Mouse (Mus musculus): ENCODE measurements around the gene Vps18. TPM values are rescaled to one million over a fixed set of nuclear protein-coding genes. Genes with fewer than 3 reads are reported as not detected.
A peak's percentile ranks its signal among the peaks of the same experiment; 100 is the strongest.

Gene Vps18
- total RNA-seq, 2 experiments from 2014 or later: 48.4 to 48.9 TPM

DNA sequence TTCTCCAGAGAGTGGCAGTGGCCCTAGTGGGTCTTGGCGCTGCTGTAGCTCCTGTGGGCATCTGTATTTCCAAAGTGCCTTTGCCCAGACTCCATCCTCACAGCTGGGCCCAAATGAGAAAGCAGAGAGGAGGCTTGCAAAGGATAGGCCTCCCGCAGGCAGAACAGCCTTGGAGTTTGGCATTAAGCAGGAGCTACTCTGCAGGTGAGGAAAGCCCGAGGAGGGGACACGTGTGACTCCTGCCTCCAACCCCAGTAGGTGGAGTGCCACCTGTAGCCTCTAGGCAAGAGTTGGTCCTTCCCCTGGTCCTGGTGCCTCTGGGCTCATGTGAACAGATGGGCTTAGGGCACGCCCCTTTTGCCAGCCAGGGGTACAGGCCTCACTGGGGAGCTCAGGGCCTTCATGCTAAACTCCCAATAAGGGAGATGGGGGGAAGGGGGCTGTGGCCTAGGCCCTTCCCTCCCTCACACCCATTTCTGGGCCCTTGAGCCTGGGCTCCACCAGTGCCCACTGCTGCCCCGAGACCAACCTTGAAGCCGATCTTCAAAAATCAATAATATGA lies 46.5 kb downstream of the Vps18 start:
- no peak for DNase-seq (ENCODE audit: low spot score in 2 of 2)
- intact Hi-C loops (cut with DNase I): no loop called here

DNA sequence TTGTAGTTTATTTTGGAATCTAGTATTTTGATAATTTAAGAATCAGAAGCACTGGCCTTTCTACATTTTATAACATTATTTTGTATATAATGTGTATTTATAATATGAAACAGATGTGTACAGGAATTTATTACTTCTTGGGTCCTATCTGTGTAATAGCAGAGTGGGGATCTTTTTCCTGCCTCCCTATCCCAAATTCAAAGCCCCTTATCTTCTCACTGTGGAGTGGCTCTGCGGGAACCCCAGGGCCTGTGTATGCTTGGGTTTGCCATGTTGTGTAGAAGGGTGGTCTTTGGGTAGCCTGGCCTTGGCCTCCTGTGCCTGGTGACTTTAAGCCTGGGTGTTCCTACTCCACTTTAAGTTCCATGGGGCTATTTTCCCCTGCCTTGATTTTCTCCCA lies 47.0 kb downstream of the Vps18 start:
- no peak for DNase-seq (ENCODE audit: low spot score in 2 of 2)
- intact Hi-C loops (cut with DNase I): no loop called here

DNA sequence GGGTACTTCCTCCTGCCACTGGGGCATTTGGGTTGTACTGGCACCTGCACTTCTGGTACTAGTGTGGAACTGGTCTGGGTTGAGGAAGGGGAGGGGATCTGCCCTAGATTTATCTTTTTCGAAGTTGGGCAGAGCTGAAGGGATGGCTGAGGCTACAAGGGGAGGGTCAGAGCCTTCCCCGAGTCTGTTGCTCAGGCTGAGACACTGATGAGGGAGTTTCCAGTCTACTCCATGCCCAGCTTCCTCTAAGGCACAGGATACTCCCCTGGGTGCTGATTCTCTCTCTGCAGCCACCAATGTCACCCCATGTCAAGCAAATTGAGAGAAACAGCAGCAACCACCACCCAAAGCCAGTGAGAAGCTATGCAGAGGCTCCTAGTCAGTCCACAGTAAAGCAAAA lies 47.5 kb downstream of the Vps18 start:
- DNase-seq (ENCODE audit: low spot score in 2 of 2): no peak
- intact Hi-C loops (cut with DNase I): no loop called here

DNA sequence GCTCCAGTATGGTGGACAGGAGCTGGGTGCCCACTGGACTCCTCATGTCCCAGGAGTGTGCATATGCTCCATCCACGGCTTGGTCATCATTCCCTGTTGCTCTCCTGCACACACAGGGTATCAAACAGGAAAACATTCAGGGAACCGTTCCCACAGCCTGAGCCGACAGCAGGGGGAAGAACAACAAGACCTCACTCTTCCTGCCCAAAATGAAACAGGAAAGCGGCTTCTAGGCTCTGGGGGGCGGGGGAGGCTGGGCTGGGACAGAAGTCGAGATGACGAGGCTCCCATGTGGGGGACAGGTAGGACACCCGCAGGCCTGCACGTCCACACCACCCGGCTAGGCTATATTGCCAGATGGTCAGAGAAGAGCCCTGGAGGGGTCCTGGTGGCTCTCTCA lies 47.9 kb downstream of the Vps18 start:
- no peak for DNase-seq (ENCODE audit: low spot score in 2 of 2)
- intact Hi-C loops (cut with DNase I): no loop called here

DNA sequence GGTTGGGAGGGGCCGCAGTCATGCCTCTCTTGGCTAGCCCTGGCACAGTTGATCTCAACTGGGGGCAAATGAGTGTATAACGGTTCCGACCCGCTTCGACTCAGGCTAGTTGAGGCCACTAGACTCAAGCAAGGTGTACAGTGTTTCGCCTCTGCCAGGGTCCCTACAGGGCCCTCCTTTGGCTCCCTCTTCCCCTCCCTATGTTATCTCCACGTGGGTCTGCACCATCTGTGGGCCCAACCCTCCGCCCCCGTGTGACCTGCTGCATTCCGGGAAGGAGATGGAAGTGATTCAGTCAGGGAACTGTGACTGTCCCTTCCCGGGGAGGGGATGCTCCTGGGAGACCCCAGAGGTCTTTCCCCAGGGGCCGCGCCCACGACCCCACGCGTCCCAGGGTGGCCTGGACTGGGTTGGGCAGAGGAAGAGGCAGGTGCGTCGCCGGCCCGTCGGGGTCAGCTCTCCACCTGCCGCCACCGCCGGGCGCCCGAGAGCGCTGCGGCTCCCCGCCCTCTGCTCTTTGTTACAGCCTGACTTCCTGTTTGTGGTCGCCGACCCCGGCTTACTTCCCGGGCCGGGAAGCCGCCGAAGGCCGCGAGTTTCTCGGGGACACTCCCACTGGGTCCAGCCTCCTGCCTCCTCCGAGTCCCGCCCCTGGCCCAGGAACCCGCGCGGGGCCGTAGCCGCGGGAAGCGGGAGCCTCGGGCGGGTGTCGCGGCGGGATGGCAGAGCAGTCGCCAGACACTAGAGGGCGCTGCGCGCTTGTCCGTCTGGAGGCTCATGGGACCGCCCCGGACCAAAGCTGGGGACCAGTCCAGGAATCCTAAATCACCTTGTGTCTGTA lies 49.1 kb downstream of the Vps18 start:
- intact Hi-C loops (cut with DNase I): loop anchor here (2.0 kb wide), 1 partner anchor 77 kb away; no protein-coding TSS in a partner anchor

DNA sequence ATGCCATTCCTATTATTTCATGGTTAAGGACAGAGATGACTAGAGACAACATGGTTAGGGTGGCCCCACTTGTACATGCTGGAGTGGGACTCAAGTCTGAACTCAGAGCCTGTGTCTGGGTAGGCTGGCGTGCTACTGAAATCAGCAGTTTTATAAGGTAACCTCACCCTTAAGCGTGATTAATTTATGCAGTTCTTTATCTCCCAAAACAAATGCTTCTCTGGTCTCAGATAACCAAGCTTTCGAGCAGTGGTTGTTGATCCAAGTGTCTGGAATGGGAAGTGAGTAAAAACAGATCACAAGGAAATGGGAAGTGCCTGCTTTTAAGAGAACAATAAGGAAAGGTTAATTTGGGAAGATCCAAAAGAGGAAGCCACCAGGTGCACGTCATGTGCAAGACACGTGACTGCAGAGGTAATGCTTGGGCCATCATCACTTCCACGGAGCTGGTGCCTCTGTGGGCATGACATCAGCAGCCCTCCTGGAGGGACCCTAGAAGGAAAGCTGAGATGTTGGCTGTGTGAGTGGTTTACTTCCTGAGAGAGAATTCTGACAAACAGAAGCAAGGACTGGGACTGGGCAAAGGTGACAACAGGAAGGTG lies 56.1 kb downstream of the Vps18 start:
- no peak for DNase-seq (ENCODE audit: low spot score in 2 of 2)
- intact Hi-C loops (cut with DNase I): no loop called here

More for the DNA sequence above, 49.1 kb downstream of the Vps18 start:
- peak; percentile 73 to 81 for DNase-seq (ENCODE audit: low spot score in 2 of 2)

Other genes with a start within 250 kb of the Vps18 start
- gene Knl1, start 241.6 kb upstream of the Vps18 start, total RNA-seq (2021): under 1 TPM; 0.23 to 0.43 TPM
- gene Rad51, start 175.9 kb upstream of the Vps18 start, total RNA-seq (2021): under 1 TPM; 0.46 to 0.94 TPM
- gene Rmdn3, start 131.7 kb upstream of the Vps18 start, total RNA-seq (2021): 10 to 100 TPM; 56.5 to 62.4 TPM
- not detected for gene Gchfr, start 121.0 kb upstream of the Vps18 start, total RNA-seq (2021)
- not detected for gene Gm14137, start 114.2 kb upstream of the Vps18 start, total RNA-seq (2021)
- gene Zfyve19, start 80.1 kb upstream of the Vps18 start, total RNA-seq (2021): 10 to 100 TPM; 28.8 to 32.2 TPM
- gene Dnajc17, start 79.9 kb upstream of the Vps18 start, total RNA-seq (2021): 10 to 100 TPM; 16.4 to 18.5 TPM
- not detected for gene Ppp1r14d, start 58.8 kb upstream of the Vps18 start, total RNA-seq (2021)
- gene Spint1, start 51.4 kb upstream of the Vps18 start, total RNA-seq (2021): 1 to 10 TPM; 1.3 to 1.4 TPM
- gene Rhov, start 17.5 kb upstream of the Vps18 start, total RNA-seq (2021): 1 to 10 TPM; 7.9 to 9.0 TPM
- 1 to 10 TPM; 2.3 to 4.0 TPM for gene Dll4, start 37.0 kb downstream of the Vps18 start, total RNA-seq (2021)
- 1 to 10 TPM; 9.6 to 9.8 TPM for gene Chac1, start 62.5 kb downstream of the Vps18 start, total RNA-seq (2021)
- 10 to 100 TPM; 19.5 to 20.7 TPM for gene Ino80, start 188.9 kb downstream of the Vps18 start, total RNA-seq (2021)

Measured in left cerebral cortex, postnatal 25 days (tissue).